Mouse (Mus musculus) heart, adult 10 weeks (tissue): Measurements from ENCODE around the gene Rbm44. TPM values are rescaled to one million over a fixed set of nuclear protein-coding genes. Genes with fewer than 3 reads are reported as not detected.

Experiments
- polyA plus RNA-seq: library from polyadenylated mRNA; stranded (reverse); fragments of 350-450 nt; fragmentation: Illumina TruSeq; extraction: RNeasy Lipid Tissue Mini Kit (QIAGEN cat#74804); gene quantifications from one replicate; pipeline ENCODE4 v1.2.3, GENCODE M21; 2014; ENCODE audit warnings: low read depth, low replicate concordance

The Rbm44 gene
- polyA plus RNA-seq = not detected

DNA sequence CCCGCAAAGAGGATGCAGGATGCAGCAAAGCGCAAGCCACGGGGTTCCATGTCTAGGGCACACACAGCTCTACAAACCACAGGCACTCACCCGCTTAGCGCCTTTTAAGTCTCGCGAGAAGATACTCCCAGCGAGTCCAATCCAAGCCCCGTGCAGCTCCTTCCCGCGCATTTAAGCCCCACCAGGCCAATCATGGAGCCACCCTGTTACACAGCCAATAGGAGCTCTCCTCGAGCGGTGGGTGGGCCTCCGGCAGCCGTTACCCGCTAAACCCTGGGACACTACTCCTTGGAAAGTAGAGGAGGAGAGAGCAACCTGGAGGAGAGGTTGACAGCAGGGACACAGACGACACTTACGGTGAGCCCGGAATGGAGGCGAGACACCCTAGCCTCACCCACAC, at the start of gene Rbm44:
TSS of gene Rbm44 (plus strand) at position 277 of the 400 bp plus-strand sequence.

GRCm38 (mm10) chr1:91179533-91180173, 34.8 kb downstream of the Rbm44 start, which contains the start of gene Ramp1:
TSS of gene Ramp1 (plus strand) at chr1:91179822.

Other genes starting within 250 kb of the Rbm44 start
- 0.29 TPM for gene Mlph, start 230.0 kb upstream of the Rbm44 start, polyA plus RNA-seq
- gene Prlh, start 192.0 kb upstream of the Rbm44 start, polyA plus RNA-seq = not detected
- 2.9 TPM for gene Rab17, start 175.4 kb upstream of the Rbm44 start, polyA plus RNA-seq
- gene Lrrfip1, start 146.4 kb upstream of the Rbm44 start, polyA plus RNA-seq = 103 TPM
- 10.2 TPM for gene Ramp1, start 34.7 kb downstream of the Rbm44 start, polyA plus RNA-seq
- 48.3 TPM for gene Ube2f, start 105.2 kb downstream of the Rbm44 start, polyA plus RNA-seq
- 15.4 TPM for gene Scly, start 153.2 kb downstream of the Rbm44 start, polyA plus RNA-seq
- gene Espnl, start 177.0 kb downstream of the Rbm44 start, polyA plus RNA-seq = not detected
- 45.7 TPM for gene Klhl30, start 205.9 kb downstream of the Rbm44 start, polyA plus RNA-seq
- not detected for gene Erfe, start 221.3 kb downstream of the Rbm44 start, polyA plus RNA-seq